Mouse (Mus musculus) gastrocnemius, postnatal 36 days (tissue): ENCODE data around the gene Rps11. TPM values are rescaled to one million over a fixed set of nuclear protein-coding genes. Genes with fewer than 3 reads are reported as not detected.
"Not testable (repeated sequence)": the region's sequence is repeated elsewhere in the genome, so short reads cannot be mapped to it uniquely, and the experiment has no call there.

Experiments
- DNase-seq, 2 experiments: peaks; one replicate each; pipeline ENCODE4 v3.0.0; 2022
- intact Hi-C: fragments of 180-260 bp; cut with DNase I; formaldehyde crosslinking; loops from one replicate; pipeline ENCODE4 v1.15.1; 2025
- long read RNA-seq, 2 experiments: library from polyadenylated mRNA; stranded (forward); transcript quantifications; one replicate each; pipeline ENCODE4 v2.0.0; 2021
- total RNA-seq, 2 experiments: library from RNA; stranded (reverse); gene quantifications; 2 replicates each; pipeline ENCODE4 v1.2.3; 2021

Rps11 gene
- total RNA-seq: 100 to 1,000 TPM; 388 to 460 TPM
- long read RNA-seq, experiment 1, transcript Rps11-201 (5 exons, 661 nt): major isoform, 386 of 398 reads
- long read RNA-seq, experiment 1, partial matches to known transcripts: 9 of 398 reads
- long read RNA-seq, experiment 1, other reads (novel, unspliced or antisense): 3 of 398 reads
- long read RNA-seq, experiment 2, transcript Rps11-201 (5 exons, 661 nt): major isoform, 447 of 468 reads
- long read RNA-seq, experiment 2, partial matches to known transcripts: 15 of 468 reads
- long read RNA-seq, experiment 2, other reads (novel, unspliced or antisense): 6 of 468 reads

DNA sequence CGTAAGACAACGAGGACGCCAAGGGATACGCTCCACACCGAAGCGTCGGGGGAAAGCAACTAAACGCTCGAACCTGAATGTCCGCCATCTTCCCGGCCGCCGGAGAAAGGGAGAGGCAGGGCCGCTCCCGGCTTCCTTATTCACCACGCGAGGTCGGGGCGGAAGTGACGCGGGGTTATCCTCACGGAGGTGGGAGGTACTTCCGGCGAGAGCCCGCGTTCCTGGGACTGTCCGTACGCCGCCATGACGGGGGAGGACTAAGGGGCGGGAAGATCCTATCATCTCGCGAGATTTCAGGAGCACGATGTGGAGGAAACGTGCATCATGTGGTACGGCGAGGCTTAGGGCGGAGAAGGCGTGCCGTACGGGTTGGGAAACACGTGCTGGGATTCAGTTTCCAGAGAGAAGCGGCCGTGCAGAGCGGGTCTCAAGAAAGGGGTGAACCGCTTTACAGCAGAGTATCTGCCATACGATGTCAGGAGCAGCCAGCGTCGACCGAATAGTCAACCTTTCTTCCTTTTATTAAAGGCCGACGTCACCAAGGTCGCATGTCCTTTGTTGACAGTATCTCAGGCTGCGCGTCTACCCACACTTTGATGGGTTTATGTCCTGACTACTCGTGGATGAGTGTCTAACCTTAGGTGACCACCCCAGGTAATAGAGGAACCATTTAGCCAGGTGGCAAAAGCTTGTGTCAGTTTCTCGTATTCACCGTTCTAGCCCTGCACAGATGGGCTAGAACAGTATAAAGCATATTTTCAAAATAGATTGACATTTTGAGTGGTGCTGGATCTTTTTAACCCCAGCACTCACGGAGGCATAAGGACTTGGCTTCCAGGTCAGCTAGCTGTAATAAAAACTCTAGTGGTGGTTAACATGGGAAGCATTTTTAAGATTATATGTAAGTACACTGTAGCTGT, at the start of gene Rps11:
Gene Rps11, minus strand, starts transcription at position 216 of the 920 bp plus-strand sequence.
- DNase-seq: peak; percentile 96 to 99
- intact Hi-C loops: loop anchor here (5.0 kb wide), 1 partner anchor 42 kb away; no protein-coding TSS in a partner anchor

- DNase-seq, intact Hi-C loops: not testable (repeated sequence)
These were observed 49.5 kb upstream of the Rps11 start for GRCm38 (mm10) chr7:45173772-45174171.

- no peak for DNase-seq
- intact Hi-C loops: no loop called here
These were observed 48.7 kb upstream of the Rps11 start for GRCm38 (mm10) chr7:45172974-45173373.

DNA sequence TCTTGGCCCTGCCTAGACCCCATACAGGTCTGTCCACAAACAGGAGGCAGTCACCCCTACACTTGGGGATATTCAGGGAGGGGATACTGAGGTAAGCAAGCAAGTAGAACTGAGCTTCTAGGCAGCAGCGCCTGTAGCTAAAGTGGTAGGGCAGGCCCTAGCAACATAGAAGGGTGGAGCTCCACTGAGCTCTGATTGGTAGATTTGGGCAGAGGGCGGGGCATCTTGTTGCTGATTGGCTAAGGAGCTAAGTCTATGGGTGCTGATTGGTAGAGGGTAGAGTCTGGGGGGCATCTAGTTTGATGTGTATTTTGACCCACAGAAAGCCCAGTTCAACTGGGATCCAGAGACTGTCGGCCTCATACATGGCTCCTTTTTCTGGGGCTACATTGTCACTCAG, 45.3 kb upstream of the Rps11 start:
- intact Hi-C loops: no loop called here
- DNase-seq: no peak

DNA sequence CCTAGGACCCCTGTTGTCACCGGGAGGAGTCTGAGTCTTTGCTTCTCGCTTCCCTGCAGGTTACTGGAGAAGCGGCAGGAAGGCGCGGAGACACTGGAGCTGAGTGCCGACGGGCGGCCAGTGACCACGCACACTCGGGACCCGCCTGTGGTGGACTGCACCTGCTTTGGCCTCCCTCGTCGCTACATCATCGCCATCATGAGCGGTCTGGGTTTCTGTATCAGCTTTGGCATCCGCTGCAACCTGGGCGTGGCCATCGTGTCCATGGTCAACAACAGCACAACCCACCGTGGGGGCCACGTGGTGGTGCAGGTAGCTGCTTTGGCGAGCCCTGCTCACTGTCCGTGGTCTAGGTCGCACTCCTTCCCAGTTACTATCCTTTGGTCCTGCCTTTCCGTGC, 44.4 kb upstream of the Rps11 start:
- DNase-seq: no peak
- intact Hi-C loops: no loop called here

GRCm38 (mm10) chr7:45167761-45168445, 43.7 kb upstream of the Rps11 start:
- intact Hi-C loops: no loop called here
- no peak for DNase-seq

DNA sequence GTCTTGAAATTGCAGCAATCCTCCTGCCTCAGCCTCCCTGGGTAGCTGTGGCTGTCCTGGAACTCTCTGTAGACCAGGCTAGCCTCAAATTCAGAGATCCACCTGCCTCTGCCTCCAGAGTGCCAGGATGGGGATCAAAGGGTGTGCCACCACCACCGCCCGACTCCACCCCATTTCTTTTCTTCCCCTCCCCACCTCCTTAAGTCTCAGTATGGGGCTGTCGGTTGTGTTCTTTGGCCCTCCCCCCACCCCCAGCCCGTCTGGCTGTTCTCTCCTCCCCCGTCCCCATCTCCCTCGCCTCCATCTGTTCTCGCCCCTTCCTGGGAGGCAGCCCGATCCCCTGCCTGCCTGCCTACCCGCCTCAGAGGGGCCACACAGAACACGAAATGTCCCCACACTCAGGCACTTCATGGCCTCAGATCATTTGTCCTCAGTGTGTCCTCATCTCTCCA, 42.7 kb upstream of the Rps11 start:
- intact Hi-C loops: no loop called here
- no peak for DNase-seq

GRCm38 (mm10) chr7:45165701-45166100, 41.5 kb upstream of the Rps11 start:
- intact Hi-C loops: no loop called here
- no peak for DNase-seq

- intact Hi-C loops: no loop called here
These were observed 40.6 kb upstream of the Rps11 start for GRCm38 (mm10) chr7:45164833-45165232.

DNA sequence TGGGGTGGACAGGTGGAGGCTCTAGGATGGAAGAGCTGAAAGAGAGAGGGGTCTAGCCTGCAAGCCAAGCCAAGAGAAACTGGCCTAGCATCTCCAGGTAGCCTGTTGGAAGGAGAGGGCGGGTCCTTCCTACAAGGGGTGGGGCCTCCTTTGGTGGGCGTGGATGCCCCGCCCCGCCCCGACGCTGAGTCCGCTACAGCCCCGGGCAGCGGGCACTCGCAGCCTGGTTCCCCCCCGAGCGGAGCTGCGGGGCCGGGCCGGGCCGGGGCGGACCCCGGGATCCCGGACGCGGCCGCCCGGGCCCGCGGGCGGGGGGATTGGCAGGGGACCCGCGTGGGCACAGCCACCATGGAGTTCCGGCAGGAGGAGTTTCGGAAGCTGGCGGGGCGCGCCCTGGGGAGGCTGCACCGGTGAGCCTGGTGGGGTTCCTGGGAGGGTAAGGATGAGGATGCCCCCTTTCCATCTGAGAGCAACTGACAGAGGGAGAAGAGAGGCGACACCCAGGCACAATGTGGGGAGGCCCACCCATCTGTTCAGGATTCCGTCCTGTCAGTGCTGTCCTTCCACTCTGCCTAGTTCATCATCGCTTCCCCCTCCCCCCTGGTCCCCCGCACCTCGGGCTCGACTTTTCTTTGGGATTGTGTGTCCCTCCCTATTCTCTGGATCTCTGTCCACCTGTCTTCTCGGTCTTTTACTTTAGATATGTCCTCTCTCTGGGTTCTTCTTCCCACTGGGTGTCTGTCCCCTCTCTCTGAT, 39.7 kb upstream of the Rps11 start, which contains the start of gene Slc17a7:
Gene Slc17a7, plus strand, starts transcription at position 215 of the 756 bp plus-strand sequence.
- no peak for DNase-seq
- intact Hi-C loops: no loop called here

More at GRCm38 (mm10) chr7:45164833-45165232, 40.6 kb upstream of the Rps11 start:
- no peak for DNase-seq

GRCm38 (mm10) chr7:45162996-45163615, 38.9 kb upstream of the Rps11 start:
- no peak for DNase-seq
- intact Hi-C loops: loop anchor here (1.0 kb wide), 1 partner anchor 35 kb away; no protein-coding TSS in a partner anchor

- intact Hi-C loops: loop anchor here (1.0 kb wide), 1 partner anchor 36 kb away; no protein-coding TSS in a partner anchor
- DNase-seq: no peak
These were observed 38.3 kb upstream of the Rps11 start for GRCm38 (mm10) chr7:45162551-45162950.

- peak; percentile 83 to 85 for DNase-seq
- intact Hi-C loops: loop anchor here (1.0 kb wide), 1 partner anchor 36 kb away; no protein-coding TSS in a partner anchor
These were observed 37.6 kb upstream of the Rps11 start for GRCm38 (mm10) chr7:45161612-45162473.

DNA sequence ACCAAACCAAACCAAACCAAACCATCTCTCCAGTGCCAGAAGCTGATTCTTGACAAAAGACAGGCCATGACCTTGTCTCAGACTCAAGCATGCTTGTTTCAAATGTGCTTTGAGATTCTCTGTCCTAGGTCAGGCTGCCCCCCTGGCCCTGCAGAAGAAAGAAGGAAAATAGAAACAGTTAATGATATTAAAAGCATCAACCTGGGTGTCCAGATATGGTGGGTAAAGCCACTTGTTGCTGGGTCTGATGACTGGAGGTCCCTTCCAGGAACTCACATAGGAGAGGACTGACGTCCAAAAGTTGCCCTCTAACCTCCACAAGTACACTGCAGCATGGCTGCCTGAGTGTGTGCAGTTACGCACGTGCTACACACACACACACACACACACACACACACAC, 36.6 kb upstream of the Rps11 start:
- no peak for DNase-seq
- intact Hi-C loops: no loop called here

DNA sequence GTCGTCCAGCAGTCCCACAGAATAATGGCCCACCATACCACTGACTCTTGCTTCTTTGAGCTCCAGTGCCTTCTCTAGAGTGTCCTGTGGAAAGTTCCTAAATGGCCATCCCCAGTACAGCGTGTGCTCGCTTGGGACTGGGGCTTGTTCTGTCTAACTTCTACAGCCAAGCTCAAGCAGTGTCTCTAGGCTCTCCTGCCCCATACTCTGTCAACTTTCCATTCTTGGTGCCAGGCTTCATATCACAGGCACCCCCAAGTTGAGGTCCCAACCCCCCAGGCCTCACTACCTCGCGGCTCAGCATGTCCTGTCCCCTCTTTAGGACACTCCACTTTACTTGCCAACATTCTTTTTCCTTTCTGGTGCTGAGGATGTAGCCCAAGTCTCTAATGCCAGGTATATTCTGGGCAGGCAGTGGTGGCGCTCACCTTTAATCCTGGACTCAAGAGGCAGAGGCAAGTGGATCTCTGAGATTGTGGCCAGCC, 36.1 kb upstream of the Rps11 start:
- no peak for DNase-seq
- intact Hi-C loops: no loop called here

- DNase-seq: no peak
- intact Hi-C loops: no loop called here
These were observed 34.8 kb upstream of the Rps11 start for GRCm38 (mm10) chr7:45158991-45159390.

DNA sequence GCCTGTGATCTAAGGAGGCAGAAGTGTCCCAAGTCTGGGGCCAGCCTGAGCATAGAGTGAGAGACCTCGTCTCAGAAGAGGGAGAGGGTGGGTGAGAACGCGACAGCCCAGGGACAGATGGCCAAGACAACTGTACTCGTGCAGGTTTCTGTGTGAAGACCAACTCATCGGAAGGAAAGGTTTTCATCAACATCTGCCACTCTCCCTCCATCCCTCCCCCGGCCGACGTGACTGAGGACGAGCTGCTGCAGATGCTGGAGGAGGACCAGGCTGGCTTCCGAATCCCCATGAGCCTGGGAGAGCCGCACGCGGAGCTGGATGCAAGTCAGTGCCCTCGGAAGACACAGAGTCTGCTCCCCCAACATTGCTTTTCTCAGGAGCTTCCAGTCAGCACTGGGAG, 33.2 kb upstream of the Rps11 start:
- no peak for DNase-seq
- intact Hi-C loops: no loop called here

DNA sequence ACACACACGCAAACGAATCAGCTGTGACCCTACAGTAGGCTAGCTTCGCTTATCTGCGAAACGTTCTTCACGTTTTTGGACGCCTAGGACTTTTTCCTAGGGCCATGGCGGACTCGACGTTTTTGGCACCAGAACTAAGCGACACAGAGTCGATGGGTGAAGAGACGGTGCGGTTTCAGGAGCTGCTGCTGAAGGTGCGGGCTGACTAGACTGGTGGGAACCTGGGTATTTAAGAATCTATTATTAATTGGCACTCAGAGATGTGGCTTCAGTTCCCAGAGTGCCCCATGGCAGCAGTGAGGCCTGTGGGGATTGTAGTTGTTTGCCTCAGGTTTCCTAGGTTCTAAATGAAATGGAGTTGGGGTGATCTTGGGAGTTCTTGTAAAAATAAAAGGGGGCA, 32.0 kb upstream of the Rps11 start:
- DNase-seq: no peak
- intact Hi-C loops: no loop called here
